8 mouse cellular contexts compared by ENCODE assay signal in the genomic region with DNA sequence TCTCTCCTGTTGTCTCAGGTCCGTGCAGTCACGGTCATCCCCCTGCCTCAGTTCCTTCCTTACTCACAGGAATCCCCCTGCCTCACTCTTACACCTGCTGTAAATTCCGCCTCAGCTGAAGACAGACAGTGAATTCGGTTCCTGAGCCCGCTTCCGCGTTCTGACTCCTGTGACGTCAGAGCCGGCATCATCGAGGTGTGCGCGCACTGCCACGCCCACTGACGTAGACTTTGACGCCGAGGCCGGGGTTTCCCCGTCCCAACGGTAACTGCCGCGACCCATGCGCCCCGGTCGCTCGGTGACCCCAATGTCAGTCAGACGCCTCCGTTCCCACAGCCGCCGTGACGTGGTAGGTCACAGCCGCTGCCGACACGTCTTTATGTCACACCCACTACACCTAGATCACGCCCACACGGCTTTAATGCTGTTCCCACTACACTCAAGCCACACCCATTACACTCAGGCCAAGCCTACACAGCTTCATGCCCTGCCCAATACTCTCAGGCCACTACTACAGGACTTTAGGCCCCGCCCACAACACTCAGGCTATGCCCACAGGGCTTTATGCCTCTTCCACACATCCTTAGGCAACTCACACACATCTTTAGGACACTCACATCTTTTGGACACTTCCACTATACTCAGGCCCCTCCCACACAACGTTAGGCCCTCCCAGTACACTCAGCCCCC.
DNase-seq lines count a peak whose midpoint lies in the region; ATAC-seq and TF ChIP-seq lines count a peak whose summit lies in the region.

No protein-coding gene starts in this region.

- DNase-seq in G1E (ENCODE audit: low spot score): peak; percentile 38
- peak; percentile 91 for DNase-seq in c-Kit-positive CD71-negative TER-119-negative erythroid progenitor cells, embryonic 14.5 days (ENCODE audit: low read depth)
- DNase-seq in forebrain, embryonic 10.5 days (ENCODE audit: extremely low spot score, low spot score): peak; percentile 88
- DNase-seq in layer of hippocampus, adult 8-10 months (ENCODE audit: low spot score in 2 of 2): peak; percentile 86 to 93
- peak; percentile 93 for DNase-seq in lung, postnatal 10 days
- peak; percentile 89 for DNase-seq in ovary, postnatal 36 days (ENCODE audit: low spot score)
- peak; percentile 93 for DNase-seq in thymus, postnatal 25 days

- peak overlapping the region; percentile 95 for H3K27ac ChIP-seq in forebrain, embryonic 10.5 days

- H3K27me3 ChIP-seq in G1E (ENCODE audit: insufficient read depth, low read length): no peaks in the 10 kb centered on the region
- H3K27me3 ChIP-seq in forebrain, embryonic 10.5 days (ENCODE audit: poor library complexity, severe bottlenecking): no peaks in the 10 kb centered on the region

- H3K4me3 ChIP-seq in G1E (ENCODE audit: low read depth, low read length): peak overlapping the region; percentile 80
- H3K4me3 ChIP-seq in forebrain, embryonic 10.5 days: peak overlapping the region; percentile 72

- ATAC-seq in G1E (ENCODE audit: extremely low read depth, insufficient number of reproducible peaks, low FRiP score, poor library complexity, severe bottlenecking): peak; percentile 54
- ATAC-seq in hematopoietic stem cell, adult 5-6 weeks (replicated peaks in 1 of 2; ENCODE audit: insufficient read depth in 1 of 2, low FRiP score in 2 of 2, low TSS enrichment in 1 of 2, low read depth in 1 of 2, poor library complexity in 2 of 2, severe bottlenecking in 2 of 2): peak; percentile 74 to 81

- peaks cover 20% of the 10 kb centered on the region for H3K4me1 ChIP-seq in G1E (ENCODE audit: insufficient read depth, low read depth, low read length)
- peaks cover 6% of the 10 kb centered on the region for H3K4me1 ChIP-seq in forebrain, embryonic 10.5 days

- H3K36me3 ChIP-seq in G1E (replicated peaks): peaks cover 4% of the 10 kb centered on the region
- H3K36me3 ChIP-seq in forebrain, embryonic 10.5 days (replicated peaks): 0 out of 2 replicates have a peak, but pooled peaks cover 3% of the 10 kb centered on the region

- WGBS in forebrain, embryonic 10.5 days: under 1% methylated on average over 37 of the region's 37 CpGs

- H3K9me3 ChIP-seq in G1E (replicated peaks): 0 out of 2 replicates have a peak, but pooled peaks cover 2% of the 10 kb centered on the region
- H3K9me3 ChIP-seq in forebrain, embryonic 10.5 days: peaks cover 25% of the 10 kb centered on the region

- TF ChIP-seq CTCF in G1E (IDR thresholded peaks at IDR 0.05; ENCODE audit: low read depth, low read length): no peak

Comparison
In these comparisons a context has a peak if more than half of its experiments do, and no peak if none do; other contexts are left out.
1. Peak in every context shown above with its lines: DNase-seq, ATAC-seq, H3K4me3 ChIP-seq and H3K27ac ChIP-seq.
2. DNase-seq: peak in every context shown above with its lines; median percentile 93 in lung, postnatal 10 days; 93 in thymus, postnatal 25 days; 91 in c-Kit-positive CD71-negative TER-119-negative erythroid progenitor cells, embryonic 14.5 days; 90 in layer of hippocampus, adult 8-10 months; 89 in ovary, postnatal 36 days; 88 in forebrain, embryonic 10.5 days; 38 in G1E.